Mouse (Mus musculus): ENCODE measurements at regions not wholly inside any gene's neighbourhood (a gene's known extent, or its start where the extent isn't known, plus 50 kb on each side); places are given as distances from the start of the nearest gene placed in this dataset.

- no peak overlapping the region for H3K27ac ChIP-seq (ENCODE audit: insufficient read depth, low read length)
- H3K4me1 ChIP-seq (ENCODE audit: control insufficient read depth, insufficient read depth, low read length) = no peaks in the 10 kb centered on the region
- TF ChIP-seq POLR2A (IDR thresholded peaks at IDR 0.05; ENCODE audit: low read depth, low read length) = no peak
- TF ChIP-seq CTCF (IDR thresholded peaks at IDR 0.05; ENCODE audit: borderline replicate concordance, insufficient read depth, low read length) = no peak
- H3K4me3 ChIP-seq (ENCODE audit: insufficient read depth, low read length) = no peak overlapping the region
These were observed 186.2 kb upstream of the Mki67 start for GRCm38 (mm10) chr7:135902106-135903055.

GRCm38 (mm10) chr7:135911376-135911775, 195.2 kb upstream of the Mki67 start:
- H3K4me1 ChIP-seq (ENCODE audit: control insufficient read depth, insufficient read depth, low read length) = no peaks in the 10 kb centered on the region
- H3K27ac ChIP-seq (ENCODE audit: insufficient read depth, low read length) = no peak overlapping the region
- TF ChIP-seq POLR2A (IDR thresholded peaks at IDR 0.05; ENCODE audit: low read depth, low read length) = no peak
- TF ChIP-seq CTCF (IDR thresholded peaks at IDR 0.05; ENCODE audit: borderline replicate concordance, insufficient read depth, low read length) = no peak
- H3K4me3 ChIP-seq (ENCODE audit: insufficient read depth, low read length) = no peak overlapping the region

GRCm38 (mm10) chr7:135913923-135914634, 197.9 kb upstream of the Mki67 start:
- no peak overlapping the region for H3K27ac ChIP-seq (ENCODE audit: insufficient read depth, low read length)
- TF ChIP-seq CTCF (IDR thresholded peaks at IDR 0.05; ENCODE audit: borderline replicate concordance, insufficient read depth, low read length) (no peak), POLR2A (IDR thresholded peaks at IDR 0.05; ENCODE audit: low read depth, low read length) (no peak)
- H3K4me1 ChIP-seq (ENCODE audit: control insufficient read depth, insufficient read depth, low read length) = no peaks in the 10 kb centered on the region
- no peak overlapping the region for H3K4me3 ChIP-seq (ENCODE audit: insufficient read depth, low read length)

GRCm38 (mm10) chr7:135923876-135924275, 207.7 kb upstream of the Mki67 start:
- H3K4me3 ChIP-seq (ENCODE audit: insufficient read depth, low read length) = no peak overlapping the region
- no peaks in the 10 kb centered on the region for H3K4me1 ChIP-seq (ENCODE audit: control insufficient read depth, insufficient read depth, low read length)
- H3K27ac ChIP-seq (ENCODE audit: insufficient read depth, low read length) = no peak overlapping the region
- TF ChIP-seq POLR2A (IDR thresholded peaks at IDR 0.05; ENCODE audit: low read depth, low read length) = no peak
- TF ChIP-seq CTCF (IDR thresholded peaks at IDR 0.05; ENCODE audit: borderline replicate concordance, insufficient read depth, low read length) = no peak

GRCm38 (mm10) chr7:135924641-135925040, 208.5 kb upstream of the Mki67 start:
- no peak for TF ChIP-seq POLR2A (IDR thresholded peaks at IDR 0.05; ENCODE audit: low read depth, low read length)
- TF ChIP-seq CTCF (IDR thresholded peaks at IDR 0.05; ENCODE audit: borderline replicate concordance, insufficient read depth, low read length) = no peak

GRCm38 (mm10) chr7:135930091-135930490, 213.9 kb upstream of the Mki67 start:
- TF ChIP-seq CTCF (IDR thresholded peaks at IDR 0.05; ENCODE audit: borderline replicate concordance, insufficient read depth, low read length) = no peak
- TF ChIP-seq POLR2A (IDR thresholded peaks at IDR 0.05; ENCODE audit: low read depth, low read length) = no peak
- Histone ChIP-seq H3K27ac (ENCODE audit: insufficient read depth, low read length) (no peak overlapping the region), H3K4me1 (ENCODE audit: control insufficient read depth, insufficient read depth, low read length) (no peaks in the 10 kb centered on the region), H3K4me3 (ENCODE audit: insufficient read depth, low read length) (no peak overlapping the region)

More at GRCm38 (mm10) chr7:135924641-135925040, 208.5 kb upstream of the Mki67 start:
- Histone ChIP-seq H3K4me1 (ENCODE audit: control insufficient read depth, insufficient read depth, low read length) (no peaks in the 10 kb centered on the region), H3K27ac (ENCODE audit: insufficient read depth, low read length) (no peak overlapping the region), H3K4me3 (ENCODE audit: insufficient read depth, low read length) (no peak overlapping the region)

- H3K27ac ChIP-seq (ENCODE audit: insufficient read depth, low read length) = no peak overlapping the region
- H3K4me1 ChIP-seq (ENCODE audit: control insufficient read depth, insufficient read depth, low read length) = no peaks in the 10 kb centered on the region
- H3K4me3 ChIP-seq (ENCODE audit: insufficient read depth, low read length) = no peak overlapping the region
- TF ChIP-seq CTCF (IDR thresholded peaks at IDR 0.05; ENCODE audit: borderline replicate concordance, insufficient read depth, low read length) = no peak
- TF ChIP-seq POLR2A (IDR thresholded peaks at IDR 0.05; ENCODE audit: low read depth, low read length) = no peak
These were observed 216.5 kb upstream of the Mki67 start for GRCm38 (mm10) chr7:135932595-135933175.

- no peaks in the 10 kb centered on the region for H3K4me1 ChIP-seq (ENCODE audit: control insufficient read depth, insufficient read depth, low read length)
- TF ChIP-seq CTCF (IDR thresholded peaks at IDR 0.05; ENCODE audit: borderline replicate concordance, insufficient read depth, low read length) (no peak), POLR2A (IDR thresholded peaks at IDR 0.05; ENCODE audit: low read depth, low read length) (no peak)
- no peak overlapping the region for H3K27ac ChIP-seq (ENCODE audit: insufficient read depth, low read length)
- H3K4me3 ChIP-seq (ENCODE audit: insufficient read depth, low read length) = no peak overlapping the region
These were observed 219.0 kb upstream of the Mki67 start for GRCm38 (mm10) chr7:135935180-135935579.

- no peak overlapping the region for H3K27ac ChIP-seq (ENCODE audit: insufficient read depth, low read length)
- no peak for TF ChIP-seq CTCF (IDR thresholded peaks at IDR 0.05; ENCODE audit: borderline replicate concordance, insufficient read depth, low read length)
- TF ChIP-seq POLR2A (IDR thresholded peaks at IDR 0.05; ENCODE audit: low read depth, low read length) = no peak
- no peak overlapping the region for H3K4me3 ChIP-seq (ENCODE audit: insufficient read depth, low read length)
- no peaks in the 10 kb centered on the region for H3K4me1 ChIP-seq (ENCODE audit: control insufficient read depth, insufficient read depth, low read length)
These were observed 221.3 kb upstream of the Mki67 start for GRCm38 (mm10) chr7:135937465-135937864.

All from embryonic fibroblast, embryonic 13.5 days (primary cell).